Mouse (Mus musculus) G1E (cell line): ENCODE measurements around the gene G2e3. TPM values are rescaled to one million over a fixed set of nuclear protein-coding genes. Genes with fewer than 3 reads are reported as not detected.

Experiments
- ATAC-seq: 2 replicates; pipeline ENCODE4 v1.8.0; 2016; ENCODE audit warnings: mild to moderate bottlenecking; ENCODE audit not compliant: insufficient number of reproducible peaks, poor library complexity, low FRiP score, severe bottlenecking; ENCODE audit errors: extremely low read depth
- DNase-seq: peaks from one replicate; pipeline ENCODE4 v3.0.0; 2012; ENCODE audit warnings: low spot score
- H3K27me3 ChIP-seq: 2 replicates; pipeline ENCODE4 v1.6.1; 2012; ENCODE audit warnings: mild to moderate bottlenecking, low read length, inconsistent platforms; ENCODE audit not compliant: insufficient read depth
- H3K36me3 ChIP-seq: replicated peaks from 2 replicates; pipeline ENCODE3; 2012; ENCODE audit warnings: mild to moderate bottlenecking, inconsistent platforms
- H3K4me1 ChIP-seq: 2 replicates; pipeline ENCODE4 v1.6.1; 2012; ENCODE audit warnings: low read depth, low read length, inconsistent platforms, mixed read lengths; ENCODE audit not compliant: insufficient read depth
- H3K4me3 ChIP-seq: 2 replicates; pipeline ENCODE4 v1.5.1; 2012; ENCODE audit warnings: low read depth, mild to moderate bottlenecking, inconsistent platforms, low read length, moderate library complexity, mixed read lengths
- H3K9me3 ChIP-seq: replicated peaks from 2 replicates; pipeline ENCODE4 v1.6.1; 2012; ENCODE audit warnings: inconsistent platforms
- CTCF ChIP-seq: IDR thresholded peaks from 2 replicates; pipeline ENCODE4 v1.5.1; 2012; ENCODE audit warnings: low read depth, low read length, inconsistent platforms, mixed read lengths
- GATA1 ChIP-seq: IDR thresholded peaks from 2 replicates; pipeline ENCODE4 v1.6.1; 2012; ENCODE audit warnings: borderline replicate concordance, low read length, inconsistent platforms, mixed read lengths
- GATA2 ChIP-seq: IDR thresholded peaks from 2 replicates; pipeline ENCODE4 v1.6.1; 2012; ENCODE audit warnings: low read depth, low read length, inconsistent platforms, borderline replicate concordance
- POLR2AphosphoS5 ChIP-seq: IDR thresholded peaks from 2 replicates; pipeline ENCODE4 v1.6.1; 2012; ENCODE audit warnings: low read depth, low read length, inconsistent platforms; ENCODE audit not compliant: insufficient replicate concordance
- TAL1 ChIP-seq: conservative IDR thresholded peaks from 2 replicates; pipeline ENCODE4 v1.6.1; 2012; ENCODE audit warnings: low read depth, low read length, inconsistent platforms, mixed read lengths
- polyA plus RNA-seq: library from polyadenylated mRNA; stranded (reverse); fragments of >175 nt; gene quantifications from 2 replicates; pipeline ENCODE4 v1.2.3, GENCODE M21; 2012
- total RNA-seq, 2 experiments: library from RNA; stranded (forward) in 1 of 2; stranded (reverse) in 1 of 2; fragments of 200-1000 nt in 1 of 2; fragments of >200 nt in 1 of 2; fragmentation: Nextera tagmentation in 1 of 2; gene quantifications; 2 replicates each; pipeline ENCODE4 v1.2.3; 2014 to 2017

G2e3 gene
- total and polyA plus RNA-seq, 3 experiments: 6.3 to 114 (median 50.5) TPM

DNA sequence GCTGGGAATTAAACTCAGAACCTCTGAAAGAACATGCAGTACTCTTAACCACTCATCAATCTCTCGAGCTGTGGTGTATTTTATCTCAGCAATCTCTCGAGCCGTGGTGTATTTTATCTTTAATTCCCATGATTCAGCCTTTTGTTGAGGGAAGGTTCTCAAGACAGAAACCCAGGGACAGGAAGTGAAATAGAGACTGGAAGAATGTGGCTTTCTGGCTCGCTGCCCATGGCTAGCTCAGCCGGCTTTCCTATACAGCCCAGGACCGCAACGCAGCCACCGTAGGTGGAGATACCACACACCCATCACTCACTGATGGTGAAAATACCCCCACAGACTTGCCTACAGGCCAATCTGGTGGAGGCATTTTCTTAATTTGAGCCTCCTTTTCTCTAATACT lies 7.4 kb downstream of the G2e3 start:
- no peaks in the 10 kb centered on the region for H3K9me3 ChIP-seq
- H3K27me3 ChIP-seq: no peaks in the 10 kb centered on the region
- H3K4me1 ChIP-seq: peaks cover 11% of the 10 kb centered on the region
- no peak for DNase-seq
- H3K36me3 ChIP-seq: peaks cover 81% of the 10 kb centered on the region
- no peak; the same call in 1 of the 2 replicates for ATAC-seq
- H3K4me3 ChIP-seq: no peak overlapping the region
- TF ChIP-seq GATA1 (no peak), TAL1 (no peak), GATA2 (no peak), CTCF (no peak), POLR2AphosphoS5 (no peak)

DNA sequence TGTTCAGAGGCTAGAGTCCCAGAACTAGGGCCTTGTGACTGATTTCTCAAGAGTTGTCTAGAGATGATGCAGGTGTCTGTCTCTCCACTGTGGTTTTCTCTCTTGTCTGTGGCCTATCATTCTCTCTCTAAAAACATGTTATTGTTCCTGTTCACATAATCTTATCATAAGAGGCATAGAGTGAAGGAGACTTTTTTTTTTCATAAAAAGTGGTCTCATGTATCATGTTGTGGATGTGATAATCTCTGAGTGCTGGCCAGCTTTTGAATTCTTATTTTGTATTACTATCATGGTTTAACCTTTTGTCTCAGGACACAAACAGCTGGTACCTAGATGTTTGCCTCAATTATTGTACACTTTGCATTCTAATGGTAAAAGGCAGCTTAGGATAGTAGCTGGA lies 13.4 kb downstream of the G2e3 start:
- Histone ChIP-seq H3K9me3 (no peaks in the 10 kb centered on the region), H3K36me3 (peaks cover 89% of the 10 kb centered on the region), H3K27me3 (no peaks in the 10 kb centered on the region), H3K4me3 (no peak overlapping the region), H3K4me1 (no peaks in the 10 kb centered on the region; the same call in 1 of the 2 replicates)
- DNase-seq (no peak), ATAC-seq (no peak)
- TF ChIP-seq GATA2 (no peak), GATA1 (no peak), POLR2AphosphoS5 (no peak), TAL1 (no peak)

DNA sequence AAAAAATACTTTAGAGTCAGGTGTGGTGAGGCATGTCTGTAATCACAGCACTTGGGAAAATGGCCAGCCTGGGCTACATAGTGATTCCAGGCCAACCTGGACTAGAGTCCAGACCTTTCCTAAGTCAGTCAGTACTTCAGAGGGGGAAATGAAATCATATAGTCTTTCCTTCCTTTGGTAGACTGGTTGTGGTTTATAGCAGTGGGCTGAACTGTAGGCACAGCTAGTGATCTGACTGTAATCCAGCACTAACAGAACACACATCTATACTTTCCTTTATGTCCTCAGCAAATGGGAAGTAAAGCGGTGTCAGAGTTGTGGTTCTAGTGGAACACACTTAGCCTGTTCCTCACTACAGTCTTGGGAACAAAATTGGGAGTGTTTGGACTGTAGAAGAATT lies 15.0 kb downstream of the G2e3 start:
- DNase-seq (no peak), ATAC-seq (no peak)
- peaks cover 89% of the 10 kb centered on the region for H3K36me3 ChIP-seq
- no peaks in the 10 kb centered on the region for H3K9me3 ChIP-seq
- TF ChIP-seq GATA1 (no peak), CTCF (no peak), GATA2 (no peak), TAL1 (no peak), POLR2AphosphoS5 (no peak)
- H3K27me3 ChIP-seq: no peaks in the 10 kb centered on the region
- H3K4me1 ChIP-seq: no peaks in the 10 kb centered on the region; the same call in 1 of the 2 replicates
- no peak overlapping the region for H3K4me3 ChIP-seq

DNA sequence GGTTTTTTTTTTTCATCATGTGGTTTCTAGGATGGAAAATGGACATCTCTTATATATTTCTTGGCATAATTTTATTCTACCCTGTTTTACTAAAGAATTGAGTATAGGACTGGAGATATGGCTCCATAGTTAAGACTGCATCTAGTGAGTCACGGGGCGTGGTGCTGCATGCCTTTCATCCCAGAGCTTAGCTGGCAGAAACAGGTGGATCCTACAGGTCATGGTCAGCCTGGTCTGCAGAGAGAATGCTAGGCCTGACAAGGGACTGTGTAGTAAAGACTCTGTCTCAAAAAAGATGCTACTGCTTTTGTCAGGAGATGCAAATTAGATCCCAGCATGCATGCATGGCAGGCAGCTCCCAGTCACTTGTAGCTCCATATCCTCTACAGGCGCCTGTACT lies 20.6 kb downstream of the G2e3 start:
- Histone ChIP-seq H3K27me3 (no peaks in the 10 kb centered on the region), H3K4me1 (no peaks in the 10 kb centered on the region), H3K9me3 (peaks cover 6% of the 10 kb centered on the region), H3K36me3 (peaks cover 85% of the 10 kb centered on the region), H3K4me3 (no peak overlapping the region)
- TF ChIP-seq CTCF (no peak), GATA1 (no peak), GATA2 (no peak), TAL1 (no peak)
- ATAC-seq: no peak
- no peak for DNase-seq

DNA sequence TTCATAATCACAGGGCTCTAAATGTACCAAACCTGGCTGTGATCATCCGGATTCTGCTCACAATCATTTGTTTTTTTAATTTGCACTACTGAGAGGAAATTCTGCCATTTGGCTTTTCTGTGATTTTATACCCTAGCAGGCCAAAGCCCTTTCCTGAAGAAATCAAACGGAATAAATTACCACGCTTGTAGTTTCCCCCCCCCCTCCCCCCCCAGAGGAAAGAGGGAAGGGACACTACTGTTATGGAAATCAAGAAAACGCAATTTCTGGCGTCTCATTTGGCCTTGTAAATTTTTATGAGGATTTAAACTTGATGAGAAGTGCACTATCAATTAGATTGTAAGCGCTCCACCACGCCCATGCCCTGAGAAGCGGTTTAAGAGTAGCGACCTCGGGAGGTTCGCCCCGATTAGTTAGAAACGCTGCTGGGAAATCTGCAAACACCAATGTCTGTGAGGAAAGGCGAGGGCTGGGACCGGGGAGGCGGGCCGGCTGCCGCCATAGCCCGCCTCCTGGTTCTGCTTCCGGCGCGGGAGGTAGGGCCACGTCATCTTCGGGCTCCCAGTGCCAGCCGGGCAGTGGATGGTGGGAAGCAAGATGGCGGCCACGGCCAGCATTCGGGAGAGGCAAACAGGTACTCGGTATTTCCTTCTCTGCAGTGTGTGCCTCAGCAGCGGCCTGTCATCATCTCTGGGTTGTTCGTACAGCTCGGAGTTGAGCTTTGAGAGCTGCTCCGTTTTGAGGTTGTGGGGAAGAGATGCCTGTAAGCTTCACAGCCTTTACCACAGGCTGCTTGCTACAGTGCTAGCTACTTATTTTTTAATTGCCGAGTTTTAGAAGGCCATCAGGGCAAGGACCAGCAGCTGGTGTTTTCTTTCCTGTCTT lies 29.4 kb downstream of the G2e3 start, which contains the start of gene Scfd1:
TSS of gene Scfd1 (plus strand) at position 508 of the 885 bp plus-strand sequence.
- peak; percentile 92 for TF ChIP-seq POLR2AphosphoS5
- TF ChIP-seq GATA1: no peak
- no peak for TF ChIP-seq TAL1
- TF ChIP-seq GATA2: no peak
- no peak for TF ChIP-seq CTCF
- peaks cover 49% of the 10 kb centered on the region for H3K36me3 ChIP-seq
- peak; percentile 81 for DNase-seq

DNA sequence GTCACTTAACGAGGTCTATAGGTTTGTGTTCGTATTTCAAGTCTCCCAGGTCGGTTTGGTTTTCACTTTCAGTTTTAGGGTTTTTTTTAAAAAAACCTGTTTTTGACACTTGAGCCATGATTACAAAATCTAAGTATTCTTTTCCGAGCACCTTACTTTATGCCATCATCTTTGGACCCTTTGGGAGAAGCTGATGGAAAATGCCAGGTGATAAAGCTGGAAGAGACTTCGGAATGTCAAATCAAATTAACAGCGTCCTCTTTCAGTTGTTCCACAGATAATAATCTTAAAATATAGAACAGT lies 30.0 kb downstream of the G2e3 start:
- Histone ChIP-seq H3K4me3 (peak overlapping the region; percentile 89), H3K27me3 (no peaks in the 10 kb centered on the region), H3K9me3 (no peaks in the 10 kb centered on the region), H3K4me1 (peaks cover 9% of the 10 kb centered on the region), H3K36me3 (peaks cover 48% of the 10 kb centered on the region)
- TF ChIP-seq CTCF (no peak), GATA2 (no peak), TAL1 (no peak), GATA1 (no peak), POLR2AphosphoS5 (no peak)
- ATAC-seq (no peak), DNase-seq (no peak)

More for the DNA sequence above, 29.4 kb downstream of the G2e3 start, which contains the start of gene Scfd1:
- Histone ChIP-seq H3K4me1 (peaks cover 8% of the 10 kb centered on the region), H3K4me3 (peak within 1 kb of the TSS; percentile 89), H3K27me3 (no peaks in the 10 kb centered on the region), H3K9me3 (no peaks in the 10 kb centered on the region)
- ATAC-seq: peak; percentile 97
